Mouse (Mus musculus): Measurements from ENCODE around the gene Gins1.

The Gins1 gene

DNA sequence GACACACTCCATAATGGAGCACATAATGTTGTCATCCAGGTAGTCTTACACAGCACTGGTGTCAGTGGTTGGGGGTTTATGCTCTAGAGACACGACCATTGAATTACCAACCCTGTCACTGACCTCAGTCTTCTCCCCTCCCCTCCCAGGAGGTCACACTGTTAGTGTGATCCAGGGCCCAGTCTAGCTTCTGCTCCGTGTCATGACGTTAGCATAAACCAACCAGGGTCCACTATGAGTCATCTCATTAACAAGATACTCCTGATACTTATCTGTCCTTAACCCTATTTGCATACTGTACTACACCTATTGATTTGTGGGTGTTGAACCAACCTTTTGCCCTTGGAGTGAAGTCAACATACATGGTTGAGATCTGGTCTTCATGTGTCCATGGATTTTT lies 13.5 kb downstream of the Gins1 start:
- Histone ChIP-seq H3K36me3 (ENCODE audit: insufficient read depth, low read length) (peaks cover 74% of the 10 kb centered on the region), H3K9me3 (ENCODE audit: low read length) (no peaks in the 10 kb centered on the region), H3K4me1 (replicated peaks; ENCODE audit: low read depth, low read length) (peaks cover 12% of the 10 kb centered on the region; the same call in 1 of the 2 replicates), H3K4me3 (replicated peaks; ENCODE audit: low read length) (no peak overlapping the region), H3K27me3 (ENCODE audit: insufficient read depth, low read length) (no peaks in the 10 kb centered on the region)
- TF ChIP-seq CTCF (conservative IDR thresholded peaks at IDR 0.05; ENCODE audit: low read length) (no peak), NANOG (IDR thresholded peaks at IDR 0.05; ENCODE audit: borderline replicate concordance, low read length) (no peak), POU5F1 (IDR thresholded peaks at IDR 0.05; ENCODE audit: borderline replicate concordance, low read length) (no peak)

DNA sequence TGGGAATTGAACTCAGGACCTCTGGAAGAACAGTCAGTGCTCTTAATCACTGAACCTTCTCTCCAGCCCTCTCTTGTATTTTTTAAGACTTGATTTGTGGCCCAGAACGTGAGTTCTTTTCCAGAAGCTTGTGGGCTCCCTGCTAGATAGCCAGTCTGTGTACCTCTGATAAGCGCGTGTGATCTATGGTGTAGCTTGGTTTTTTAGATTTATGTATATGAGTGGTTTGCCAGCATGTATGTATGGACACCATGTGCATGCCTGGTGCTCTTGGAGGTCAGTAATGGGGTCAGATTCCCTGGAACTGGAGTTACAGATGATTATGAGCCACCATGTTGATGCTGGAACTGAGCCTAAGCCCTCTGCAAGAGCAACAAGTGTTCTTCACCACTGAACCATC lies 15.3 kb downstream of the Gins1 start:
- Histone ChIP-seq H3K36me3 (ENCODE audit: insufficient read depth, low read length) (peaks cover 70% of the 10 kb centered on the region), H3K27me3 (ENCODE audit: insufficient read depth, low read length) (no peaks in the 10 kb centered on the region), H3K4me1 (replicated peaks; ENCODE audit: low read depth, low read length) (peaks cover 10% of the 10 kb centered on the region; the same call in 1 of the 2 replicates), H3K9me3 (ENCODE audit: low read length) (no peaks in the 10 kb centered on the region), H3K4me3 (replicated peaks; ENCODE audit: low read length) (no peak overlapping the region)
- TF ChIP-seq NANOG (IDR thresholded peaks at IDR 0.05; ENCODE audit: borderline replicate concordance, low read length) = no peak
- no peak for TF ChIP-seq POU5F1 (IDR thresholded peaks at IDR 0.05; ENCODE audit: borderline replicate concordance, low read length)
- TF ChIP-seq CTCF (conservative IDR thresholded peaks at IDR 0.05; ENCODE audit: low read length) = no peak

DNA sequence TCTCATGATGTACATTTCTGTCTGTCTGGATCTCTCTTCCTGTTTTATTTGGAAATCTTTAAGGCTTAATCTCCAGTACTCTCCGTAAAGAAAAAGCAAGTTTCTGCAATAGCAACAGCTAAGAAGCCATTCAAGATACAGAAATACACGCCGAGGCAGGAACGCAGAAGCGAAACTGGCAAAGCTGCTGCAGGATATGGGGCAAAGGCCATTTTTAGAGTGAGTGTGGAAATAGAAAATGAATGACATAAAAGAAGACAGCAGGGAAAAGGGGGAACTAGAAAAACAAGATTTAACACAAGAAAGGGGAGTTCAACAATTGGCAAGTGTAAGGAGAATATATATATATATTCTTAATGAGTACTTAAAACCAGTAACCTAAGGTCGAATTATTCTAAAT lies 16.5 kb downstream of the Gins1 start:
- Histone ChIP-seq H3K27me3 (ENCODE audit: insufficient read depth, low read length) (no peaks in the 10 kb centered on the region), H3K36me3 (ENCODE audit: insufficient read depth, low read length) (peaks cover 71% of the 10 kb centered on the region), H3K4me3 (replicated peaks; ENCODE audit: low read length) (no peak overlapping the region), H3K9me3 (ENCODE audit: low read length) (no peaks in the 10 kb centered on the region), H3K4me1 (replicated peaks; ENCODE audit: low read depth, low read length) (0 out of 2 replicates have a peak, but pooled peaks cover 5% of the 10 kb centered on the region)
- no peak for TF ChIP-seq POU5F1 (IDR thresholded peaks at IDR 0.05; ENCODE audit: borderline replicate concordance, low read length)
- no peak for TF ChIP-seq NANOG (IDR thresholded peaks at IDR 0.05; ENCODE audit: borderline replicate concordance, low read length)
- TF ChIP-seq CTCF (conservative IDR thresholded peaks at IDR 0.05; ENCODE audit: low read length) = no peak

DNA sequence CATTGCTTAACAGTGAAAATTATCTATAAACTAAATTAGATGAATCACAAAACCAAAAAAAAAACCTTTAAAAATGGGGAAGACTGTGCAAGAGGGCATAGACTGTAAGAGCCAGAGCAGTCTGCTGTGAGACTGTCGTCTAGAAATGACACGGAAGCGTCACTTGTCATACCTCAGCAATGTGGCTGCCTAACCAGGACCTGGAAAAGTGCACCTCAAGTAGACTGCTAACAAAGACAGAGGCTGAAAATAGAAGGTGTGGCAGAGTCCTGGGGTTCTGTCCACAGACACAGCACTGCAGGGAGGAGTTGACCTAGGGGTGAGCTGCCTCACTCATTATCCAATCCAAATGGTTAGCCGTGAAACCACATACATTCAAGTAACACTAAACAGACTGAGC lies 17.0 kb downstream of the Gins1 start:
- no peak for TF ChIP-seq CTCF (conservative IDR thresholded peaks at IDR 0.05; ENCODE audit: low read length)
- no peak for TF ChIP-seq POU5F1 (IDR thresholded peaks at IDR 0.05; ENCODE audit: borderline replicate concordance, low read length)
- TF ChIP-seq NANOG (IDR thresholded peaks at IDR 0.05; ENCODE audit: borderline replicate concordance, low read length) = no peak
- Histone ChIP-seq H3K36me3 (ENCODE audit: insufficient read depth, low read length) (peaks cover 71% of the 10 kb centered on the region), H3K9me3 (ENCODE audit: low read length) (no peaks in the 10 kb centered on the region), H3K27me3 (ENCODE audit: insufficient read depth, low read length) (no peaks in the 10 kb centered on the region), H3K4me3 (replicated peaks; ENCODE audit: low read length) (no peak overlapping the region), H3K4me1 (replicated peaks; ENCODE audit: low read depth, low read length) (0 out of 2 replicates have a peak, but pooled peaks cover 5% of the 10 kb centered on the region)

DNA sequence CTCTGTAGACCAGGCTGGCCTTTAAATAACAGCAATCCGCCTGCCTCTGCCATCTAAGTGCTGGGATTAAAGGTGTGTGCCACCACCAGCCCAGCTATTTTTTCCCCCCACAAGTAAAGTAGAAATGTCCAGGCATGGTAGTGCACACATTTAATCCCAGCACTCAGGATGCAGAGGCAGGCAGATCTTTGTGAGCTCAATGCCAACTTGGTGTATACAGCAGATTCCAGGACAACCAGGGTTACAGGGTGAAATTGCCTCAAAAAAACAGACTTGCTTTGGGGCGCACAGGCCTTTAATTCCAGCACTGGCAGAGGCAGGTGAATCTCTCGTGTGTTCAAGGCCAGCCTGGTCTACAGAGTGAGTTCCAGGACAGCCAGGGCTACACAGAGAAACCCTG lies 17.8 kb downstream of the Gins1 start:
- no peak for TF ChIP-seq CTCF (conservative IDR thresholded peaks at IDR 0.05; ENCODE audit: low read length)
- TF ChIP-seq POU5F1 (IDR thresholded peaks at IDR 0.05; ENCODE audit: borderline replicate concordance, low read length) = no peak
- no peak for TF ChIP-seq NANOG (IDR thresholded peaks at IDR 0.05; ENCODE audit: borderline replicate concordance, low read length)
- Histone ChIP-seq H3K9me3 (ENCODE audit: low read length) (no peaks in the 10 kb centered on the region), H3K4me3 (replicated peaks; ENCODE audit: low read length) (no peak overlapping the region)

DNA sequence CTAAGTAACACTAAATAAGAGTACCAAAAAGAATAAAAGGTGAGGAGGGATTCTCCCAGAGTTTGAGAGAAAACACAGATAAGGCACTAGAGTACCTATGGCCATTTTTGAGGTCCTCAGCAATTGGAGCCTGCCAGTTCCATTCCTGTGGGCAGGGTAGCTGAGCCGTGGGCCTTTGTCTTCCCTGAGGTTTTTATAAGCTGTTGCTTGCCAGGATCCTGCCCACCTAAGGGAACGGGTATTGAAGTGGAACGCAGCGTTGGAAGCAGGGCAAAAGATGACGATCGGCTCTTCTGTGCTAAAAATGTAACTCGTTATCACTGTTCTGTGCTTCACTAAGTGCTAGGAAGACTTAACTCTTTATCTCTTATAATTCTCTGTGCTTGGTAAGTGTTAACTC lies 18.3 kb downstream of the Gins1 start:
- H3K27me3 ChIP-seq (ENCODE audit: insufficient read depth, low read length) = no peaks in the 10 kb centered on the region
- H3K4me1 ChIP-seq (replicated peaks; ENCODE audit: low read depth, low read length) = 0 out of 2 replicates have a peak, but pooled peaks cover 5% of the 10 kb centered on the region
- no peaks in the 10 kb centered on the region for H3K9me3 ChIP-seq (ENCODE audit: low read length)
- peaks cover 71% of the 10 kb centered on the region for H3K36me3 ChIP-seq (ENCODE audit: insufficient read depth, low read length)
- TF ChIP-seq CTCF (conservative IDR thresholded peaks at IDR 0.05; ENCODE audit: low read length) (no peak), POU5F1 (IDR thresholded peaks at IDR 0.05; ENCODE audit: borderline replicate concordance, low read length) (no peak), NANOG (IDR thresholded peaks at IDR 0.05; ENCODE audit: borderline replicate concordance, low read length) (no peak)
- no peak overlapping the region for H3K4me3 ChIP-seq (replicated peaks; ENCODE audit: low read length)

More for the DNA sequence above, 17.8 kb downstream of the Gins1 start:
- H3K4me1 ChIP-seq (replicated peaks; ENCODE audit: low read depth, low read length) = 0 out of 2 replicates have a peak, but pooled peaks cover 5% of the 10 kb centered on the region
- no peaks in the 10 kb centered on the region for H3K27me3 ChIP-seq (ENCODE audit: insufficient read depth, low read length)
- H3K36me3 ChIP-seq (ENCODE audit: insufficient read depth, low read length) = peaks cover 73% of the 10 kb centered on the region

DNA sequence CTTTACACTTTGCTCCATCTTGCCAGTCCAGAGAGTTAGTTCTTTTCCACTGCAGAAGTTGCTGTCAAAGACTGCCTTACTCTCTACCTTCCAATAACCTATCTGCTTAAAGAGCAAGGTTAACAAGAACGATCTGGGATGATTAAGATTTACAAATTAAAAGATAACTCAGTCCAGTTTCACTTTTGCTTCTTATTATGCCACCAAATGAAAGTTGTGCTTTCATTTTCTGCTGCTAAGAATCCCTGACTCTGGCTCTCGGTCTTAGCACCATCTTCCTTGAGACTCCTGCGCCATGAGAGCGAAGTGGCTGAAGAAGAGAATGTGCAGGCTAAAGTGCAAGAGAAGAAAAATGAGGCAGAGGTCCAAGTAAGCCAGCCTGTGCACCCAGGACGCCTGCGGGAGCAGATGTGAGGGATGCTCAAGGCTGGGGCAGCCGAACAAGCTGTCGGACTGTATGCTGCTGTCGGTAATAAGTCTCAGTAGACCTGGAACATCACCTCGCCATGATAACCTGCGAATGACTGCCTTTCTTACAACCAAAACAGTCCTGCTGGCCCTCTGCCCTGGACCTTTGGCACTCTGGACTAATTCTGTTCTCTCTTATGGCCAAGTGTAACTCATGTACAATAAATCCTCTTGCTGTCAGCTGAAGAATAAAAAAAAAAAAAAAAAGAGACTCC lies 22.0 kb downstream of the Gins1 start:
- Histone ChIP-seq H3K9me3 (ENCODE audit: low read length) (no peaks in the 10 kb centered on the region), H3K4me1 (replicated peaks; ENCODE audit: low read depth, low read length) (0 out of 2 replicates have a peak, but pooled peaks cover 1% of the 10 kb centered on the region), H3K27me3 (ENCODE audit: insufficient read depth, low read length) (no peaks in the 10 kb centered on the region), H3K4me3 (replicated peaks; ENCODE audit: low read length) (no peak overlapping the region), H3K36me3 (ENCODE audit: insufficient read depth, low read length) (peaks cover 77% of the 10 kb centered on the region)
- TF ChIP-seq POU5F1 (IDR thresholded peaks at IDR 0.05; ENCODE audit: borderline replicate concordance, low read length) (no peak), CTCF (conservative IDR thresholded peaks at IDR 0.05; ENCODE audit: low read length) (no peak), NANOG (IDR thresholded peaks at IDR 0.05; ENCODE audit: borderline replicate concordance, low read length) (no peak)

DNA sequence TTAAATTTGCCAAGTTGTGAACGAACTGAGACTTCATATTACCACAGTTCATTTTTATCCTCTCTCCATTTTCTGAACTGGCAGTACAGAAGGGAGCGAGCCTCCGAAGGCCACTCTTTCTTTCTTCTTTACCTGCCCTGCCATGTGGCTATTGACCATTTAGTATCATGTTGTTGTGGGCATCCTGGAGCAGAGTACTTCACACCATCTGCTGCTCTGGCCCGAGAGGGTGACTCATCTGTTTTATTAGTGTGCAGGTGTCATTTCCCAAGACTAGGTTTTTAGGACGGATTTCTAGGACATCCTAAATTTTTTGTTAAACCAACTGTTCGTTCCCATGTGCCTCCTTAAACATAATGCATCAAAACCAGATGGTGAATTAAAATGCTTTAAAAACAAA lies 24.0 kb downstream of the Gins1 start:
- no peaks in the 10 kb centered on the region for H3K9me3 ChIP-seq (ENCODE audit: low read length)
- H3K36me3 ChIP-seq (ENCODE audit: insufficient read depth, low read length) = peaks cover 66% of the 10 kb centered on the region
- peaks cover 18% of the 10 kb centered on the region for H3K4me1 ChIP-seq (replicated peaks; ENCODE audit: low read depth, low read length)
- TF ChIP-seq NANOG (IDR thresholded peaks at IDR 0.05; ENCODE audit: borderline replicate concordance, low read length) (no peak), CTCF (conservative IDR thresholded peaks at IDR 0.05; ENCODE audit: low read length) (no peak), POU5F1 (IDR thresholded peaks at IDR 0.05; ENCODE audit: borderline replicate concordance, low read length) (no peak)
- no peaks in the 10 kb centered on the region for H3K27me3 ChIP-seq (ENCODE audit: insufficient read depth, low read length)
- no peak overlapping the region for H3K4me3 ChIP-seq (replicated peaks; ENCODE audit: low read length)

All from E14TG2a.4 (cell line).